Mouse (Mus musculus) forebrain, embryonic 10.5 days (tissue): ENCODE measurements at regions not wholly inside any gene's neighbourhood (a gene's known extent, or its start where the extent isn't known, plus 50 kb on each side); places are given as distances from the start of the nearest gene placed in this dataset.
A peak's percentile ranks its signal among the peaks of the same experiment; 100 is the strongest.

Source experiments
- DNase-seq: peaks from one replicate; pipeline ENCODE4 v3.0.0-alpha.2; 2017; ENCODE audit warnings: low spot score; ENCODE audit errors: extremely low spot score
- H3K27ac ChIP-seq: fragments of 300-500 bp; sonication (generic); 2 replicates; pipeline ENCODE4 v1.5.1; 2016; ENCODE audit warnings: mild to moderate bottlenecking
- H3K27me3 ChIP-seq: fragments of 300-500 bp; sonication (generic); 2 replicates; pipeline ENCODE4 v1.6.1; 2016; ENCODE audit warnings: mild to moderate bottlenecking; ENCODE audit not compliant: poor library complexity, severe bottlenecking
- H3K36me3 ChIP-seq: fragments of 300-500 bp; sonication (generic); replicated peaks from 2 replicates; pipeline ENCODE4 v1.6.1; 2016; ENCODE audit warnings: mild to moderate bottlenecking, moderate library complexity
- H3K4me1 ChIP-seq: fragments of 300-500 bp; sonication (generic); 2 replicates; pipeline ENCODE4 v1.6.1; 2016
- H3K4me3 ChIP-seq: fragments of 300-500 bp; sonication (generic); 2 replicates; pipeline ENCODE4 v1.5.1; 2016; ENCODE audit warnings: mild to moderate bottlenecking, moderate library complexity
- H3K9me3 ChIP-seq: fragments of 300-500 bp; sonication (generic); 2 replicates; pipeline ENCODE4 v1.6.1; 2016; ENCODE audit warnings: mild to moderate bottlenecking, moderate library complexity
- WGBS: fragments of 180-500 bp; shearing (Covaris S2); methylation state at CpG from one replicate; pipeline ENCODE4 v1.1.7; 2016; 5-methylcytosine and 5-hydroxymethylcytosine counted together

DNA sequence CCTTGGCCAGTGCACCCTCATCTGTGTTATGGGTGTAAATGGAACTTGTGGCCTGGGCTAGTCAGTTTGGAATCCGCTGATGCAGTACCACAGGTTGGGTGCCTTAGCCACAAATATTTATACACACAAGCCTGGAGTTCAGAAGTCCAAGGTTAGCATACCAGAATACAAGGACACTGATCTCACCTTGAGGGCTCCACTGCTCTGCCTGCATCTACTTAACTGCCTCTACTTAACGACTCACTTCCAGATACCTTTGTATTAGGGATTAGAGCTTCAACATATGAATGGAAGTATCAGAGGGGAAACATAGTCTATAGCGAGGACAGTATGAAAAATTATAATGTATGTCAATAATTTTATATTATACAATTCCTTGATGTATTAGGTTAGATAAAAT lies 57.5 kb downstream of the Tmem174 start:
- DNase-seq, result no peak
- no peaks in the 10 kb centered on the region for H3K9me3 ChIP-seq
- H3K27ac ChIP-seq, result no peak overlapping the region
- no peak overlapping the region for H3K4me3 ChIP-seq
- peaks cover 100% of the 10 kb centered on the region for H3K27me3 ChIP-seq
- no peaks in the 10 kb centered on the region for H3K36me3 ChIP-seq
- WGBS, result 79% methylated on average over 3 of the region's 3 CpGs
- H3K4me1 ChIP-seq, result peaks cover 14% of the 10 kb centered on the region

DNA sequence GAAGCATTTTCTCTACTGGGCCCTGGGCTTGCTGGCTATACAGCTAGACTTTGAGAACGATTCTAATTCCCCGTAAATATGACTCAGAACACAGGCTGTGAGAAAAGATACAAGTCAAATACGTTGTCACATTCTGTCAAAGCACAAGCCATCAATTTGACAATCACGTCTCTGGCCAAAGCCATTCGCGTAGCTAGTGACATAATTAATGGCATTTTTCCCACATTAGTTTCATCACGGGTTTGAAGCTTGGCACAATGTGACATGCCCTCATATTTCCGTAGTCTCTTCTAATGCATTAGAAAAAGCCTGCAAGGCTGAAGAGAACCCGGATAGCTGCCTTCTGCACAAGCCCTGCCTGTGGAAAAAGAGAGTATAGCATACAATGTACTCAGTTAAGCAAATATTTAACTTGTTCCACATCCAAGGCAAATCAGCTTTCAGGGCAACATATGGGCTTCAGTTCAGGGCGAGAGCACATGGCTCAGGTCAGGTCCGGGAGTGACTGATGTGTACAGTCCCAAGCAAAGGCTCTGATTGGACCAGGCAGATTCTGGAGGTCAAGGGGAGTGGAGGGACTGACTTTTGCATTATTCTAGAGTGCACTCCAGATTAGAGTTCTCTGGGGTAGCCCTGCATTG lies 58.7 kb downstream of the Tmem174 start:
- no peak overlapping the region for H3K27ac ChIP-seq
- peaks cover 100% of the 10 kb centered on the region for H3K27me3 ChIP-seq
- DNase-seq, result no peak
- no peak overlapping the region for H3K4me3 ChIP-seq
- H3K9me3 ChIP-seq, result no peaks in the 10 kb centered on the region
- WGBS, result 86% methylated on average over 11 of the region's 11 CpGs
- peaks cover 21% of the 10 kb centered on the region for H3K4me1 ChIP-seq
- H3K36me3 ChIP-seq, result no peaks in the 10 kb centered on the region

DNA sequence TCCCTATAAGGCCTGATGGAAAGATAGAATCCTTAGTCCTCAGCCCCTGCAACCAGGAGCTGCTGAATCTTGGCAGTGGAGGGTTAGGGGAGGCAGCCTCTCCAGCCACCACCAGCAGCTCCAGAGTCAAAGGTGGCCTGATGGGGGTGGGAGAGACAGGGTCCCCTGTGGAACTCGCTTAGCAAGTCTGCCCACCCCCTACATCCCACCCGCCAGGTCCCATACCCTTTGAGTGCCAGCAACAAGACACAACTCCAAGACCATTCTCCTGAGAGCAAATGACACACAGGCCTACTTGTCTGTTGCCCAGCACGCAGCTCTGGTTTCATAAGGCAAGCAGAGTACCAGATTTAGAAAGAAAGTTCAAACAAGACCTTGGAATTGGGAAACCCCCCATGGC lies 61.1 kb downstream of the Tmem174 start:
- Histone ChIP-seq H3K9me3 (no peaks in the 10 kb centered on the region), H3K4me3 (no peak overlapping the region), H3K36me3 (no peaks in the 10 kb centered on the region), H3K27ac (no peak overlapping the region), H3K4me1 (peaks cover 45% of the 10 kb centered on the region), H3K27me3 (peaks cover 99% of the 10 kb centered on the region)
- WGBS, result 63% methylated on average over 3 of the region's 3 CpGs
- no peak for DNase-seq

DNA sequence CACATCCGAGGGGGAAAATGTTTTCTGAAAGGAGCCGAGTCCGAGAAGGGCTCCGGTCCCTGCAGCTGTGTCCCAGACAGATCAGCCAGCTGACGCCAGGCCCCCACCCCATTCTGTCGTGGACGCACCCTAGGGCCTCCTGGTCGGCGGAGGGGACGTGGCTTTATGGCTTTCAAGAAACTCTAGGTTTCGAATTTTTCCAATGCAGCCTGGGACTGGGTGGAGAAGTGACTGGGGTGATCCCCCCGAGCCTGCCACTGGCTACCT lies 63.2 kb downstream of the Tmem174 start:
- WGBS, result 13% methylated on average over 12 of the region's 12 CpGs
- Histone ChIP-seq H3K27ac (peak overlapping the region; percentile 80), H3K27me3 (peaks cover 99% of the 10 kb centered on the region), H3K9me3 (no peaks in the 10 kb centered on the region), H3K4me1 (peaks cover 52% of the 10 kb centered on the region), H3K36me3 (no peaks in the 10 kb centered on the region), H3K4me3 (0 out of 2 replicates have a peak overlapping the region, but pooled peaks have one; percentile 42)
- no peak for DNase-seq

DNA sequence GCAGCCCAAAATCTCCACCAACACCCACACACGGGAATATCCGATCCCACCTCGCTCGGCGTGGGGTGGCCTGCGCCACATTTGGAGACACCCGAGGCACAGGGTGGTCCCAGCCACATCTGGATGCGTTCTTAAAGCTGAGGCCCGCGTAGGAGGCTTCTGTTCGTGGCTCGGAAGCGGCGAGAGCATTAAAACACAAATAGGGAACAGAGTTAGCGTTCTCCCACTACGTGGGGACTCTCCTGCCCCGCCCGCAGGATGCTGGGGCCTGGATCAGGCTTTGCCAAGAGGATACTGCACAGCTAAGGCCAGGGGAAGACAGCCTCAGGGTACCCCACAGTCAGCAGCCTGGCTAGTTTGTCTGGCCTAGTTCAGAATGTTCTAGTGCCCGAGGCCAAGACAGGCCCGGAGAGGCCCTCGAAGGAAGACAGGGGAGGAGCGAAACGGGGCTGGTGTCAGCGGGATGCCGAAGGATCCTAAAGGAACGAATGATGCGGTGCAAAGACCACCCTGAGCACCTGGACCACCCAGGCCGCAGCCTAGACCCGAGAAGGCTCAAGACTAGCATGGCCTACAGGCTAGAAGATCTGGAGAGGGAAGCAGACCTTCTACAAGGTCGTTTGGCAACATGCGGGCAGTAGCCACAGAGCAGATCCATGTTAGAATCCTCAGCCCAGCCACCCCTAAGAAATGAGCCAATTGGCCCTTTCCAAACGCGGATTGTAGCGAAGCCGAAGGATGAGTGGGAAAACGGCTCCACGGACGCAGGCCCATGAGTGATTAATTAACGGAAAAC lies 63.8 kb downstream of the Tmem174 start:
- peaks cover 52% of the 10 kb centered on the region for H3K4me1 ChIP-seq
- 7% methylated on average over 39 of the region's 39 CpGs for WGBS
- H3K27ac ChIP-seq, result peak overlapping the region; percentile 80
- H3K4me3 ChIP-seq, result peak overlapping the region; percentile 42
- peak; percentile 52 for DNase-seq
- no peaks in the 10 kb centered on the region for H3K36me3 ChIP-seq
- H3K27me3 ChIP-seq, result peaks cover 99% of the 10 kb centered on the region
- H3K9me3 ChIP-seq, result no peaks in the 10 kb centered on the region

DNA sequence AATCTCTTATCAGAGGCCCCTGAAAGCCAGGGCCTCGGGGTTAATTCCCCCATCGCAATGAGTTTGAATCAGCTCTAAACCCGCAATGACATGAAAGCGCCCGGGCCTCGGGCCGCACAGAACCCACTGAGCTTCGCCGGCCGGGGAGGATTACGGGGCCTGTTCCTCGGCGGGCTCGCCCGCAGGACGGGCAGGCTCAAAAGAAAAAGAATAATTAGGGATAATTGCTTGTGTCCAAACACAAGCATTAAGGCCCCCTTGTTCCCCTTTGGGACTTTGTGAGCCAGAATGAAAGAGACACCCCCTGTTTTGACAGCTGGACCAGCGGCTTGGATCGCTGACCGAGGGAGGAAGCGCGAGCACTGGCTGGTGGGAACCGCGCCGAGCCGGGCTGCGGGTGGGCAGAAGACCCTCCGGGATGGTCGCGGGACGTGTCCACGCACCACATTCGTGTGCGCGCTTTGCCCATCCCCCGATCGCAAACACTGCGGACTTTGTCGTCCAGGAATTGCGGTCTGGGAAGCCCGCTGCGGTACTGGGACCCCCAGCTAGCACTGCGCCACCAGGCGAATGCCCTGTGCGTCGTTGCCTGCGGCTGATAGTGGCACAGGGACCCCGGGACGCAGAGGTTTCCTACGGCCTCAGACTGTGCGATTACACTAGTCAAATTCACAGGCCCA lies 64.5 kb downstream of the Tmem174 start:
- under 1% methylated on average over 50 of the region's 50 CpGs for WGBS
- Histone ChIP-seq H3K4me3 (peak overlapping the region; percentile 42), H3K36me3 (no peaks in the 10 kb centered on the region), H3K4me1 (peaks cover 49% of the 10 kb centered on the region), H3K27ac (peak overlapping the region; percentile 80), H3K9me3 (no peaks in the 10 kb centered on the region), H3K27me3 (peaks cover 99% of the 10 kb centered on the region)
- DNase-seq, result peak; percentile 87

DNA sequence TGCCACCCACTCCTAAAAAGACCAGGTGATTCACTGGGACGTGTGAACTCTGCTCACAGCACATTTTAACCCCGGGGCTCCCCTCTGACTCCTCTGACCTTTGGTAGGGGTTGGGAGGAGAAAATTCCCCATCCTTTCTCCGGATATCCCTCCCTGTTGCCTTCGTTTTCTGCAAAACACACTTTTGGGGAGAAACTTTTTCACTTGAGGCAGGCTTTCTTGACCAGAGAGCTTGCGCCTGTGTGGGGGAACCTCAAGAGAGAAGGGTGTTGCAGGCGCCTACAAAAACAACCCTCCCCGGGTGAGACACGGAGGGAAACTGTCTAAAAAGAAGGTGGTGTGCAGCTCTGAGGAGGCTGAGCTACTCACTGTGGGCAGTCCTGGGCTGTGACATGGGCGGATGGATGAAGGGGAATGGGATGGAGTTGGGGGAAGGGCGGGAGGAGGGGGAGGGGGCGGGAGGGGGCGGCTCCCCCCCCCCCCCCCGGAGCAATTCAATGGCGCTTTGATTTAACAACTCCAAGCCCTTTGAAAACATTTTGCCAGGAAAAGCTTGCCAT lies 65.1 kb downstream of the Tmem174 start:
- 2% methylated on average over 11 of the region's 14 CpGs for WGBS
- no peaks in the 10 kb centered on the region for H3K9me3 ChIP-seq
- peak overlapping the region; percentile 75; the same call in 1 of the 2 replicates for H3K27ac ChIP-seq
- no peak for DNase-seq
- H3K4me3 ChIP-seq, result peak overlapping the region; percentile 42
- no peaks in the 10 kb centered on the region for H3K36me3 ChIP-seq
- peaks cover 49% of the 10 kb centered on the region for H3K4me1 ChIP-seq
- peaks cover 99% of the 10 kb centered on the region for H3K27me3 ChIP-seq

DNA sequence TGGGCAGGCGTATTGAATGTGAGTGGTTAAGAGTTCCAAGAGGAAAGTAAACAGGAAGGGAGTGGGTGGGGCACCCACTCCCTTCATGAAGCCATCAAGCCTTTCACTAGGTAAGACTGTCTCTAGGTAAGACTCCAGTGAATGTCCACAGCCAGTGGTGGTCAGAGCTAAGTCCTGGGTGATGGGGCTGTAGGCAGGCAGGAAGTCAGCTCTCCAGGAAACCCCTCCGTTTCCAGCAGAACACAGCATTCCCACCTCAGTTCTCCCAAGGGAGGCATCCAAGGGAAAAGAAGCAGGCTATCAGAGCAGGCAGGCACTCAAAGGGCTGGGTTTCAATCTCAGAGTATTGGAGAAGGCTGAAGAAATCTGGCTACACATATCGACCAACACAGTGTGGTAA lies 66.2 kb downstream of the Tmem174 start:
- no peak overlapping the region for H3K4me3 ChIP-seq
- H3K4me1 ChIP-seq, result peaks cover 44% of the 10 kb centered on the region
- H3K36me3 ChIP-seq, result no peaks in the 10 kb centered on the region
- no peaks in the 10 kb centered on the region for H3K9me3 ChIP-seq
- H3K27me3 ChIP-seq, result peaks cover 99% of the 10 kb centered on the region
- WGBS, result 36% methylated on average over 3 of the region's 3 CpGs
- H3K27ac ChIP-seq, result 0 out of 2 replicates have a peak overlapping the region, but pooled peaks have one; percentile 30
- DNase-seq, result no peak

DNA sequence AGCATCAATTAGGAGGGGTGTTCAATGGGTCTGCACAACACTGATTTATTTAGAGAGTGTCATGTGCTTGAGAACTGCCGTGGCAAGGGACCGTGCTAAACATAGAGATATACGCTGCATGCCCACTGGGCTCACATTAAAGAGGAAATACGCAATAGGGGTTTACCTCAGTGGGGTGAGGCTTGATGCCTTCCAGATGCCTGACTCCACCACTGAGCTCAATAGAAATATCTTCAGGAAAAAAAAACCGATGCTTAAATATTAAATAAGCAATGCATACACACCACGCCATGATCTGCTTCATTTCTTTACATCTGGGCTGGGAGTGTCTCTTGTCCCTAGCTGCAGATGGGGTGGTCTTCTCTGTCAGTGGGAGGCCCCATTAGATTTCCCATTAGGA lies 63.9 kb upstream of the Gm10320 start:
- no peak overlapping the region for H3K27ac ChIP-seq
- whole genome bisulfite sequencing, result 82% methylated on average over 6 of the region's 6 CpGs
- 0 out of 2 replicates have a peak, but pooled peaks cover 3% of the 10 kb centered on the region for H3K9me3 ChIP-seq
- DNase-seq, result no peak
- H3K27me3 ChIP-seq, result peaks cover 47% of the 10 kb centered on the region
- no peaks in the 10 kb centered on the region for H3K36me3 ChIP-seq
- H3K4me3 ChIP-seq, result no peak overlapping the region
- H3K4me1 ChIP-seq, result peaks cover 14% of the 10 kb centered on the region

DNA sequence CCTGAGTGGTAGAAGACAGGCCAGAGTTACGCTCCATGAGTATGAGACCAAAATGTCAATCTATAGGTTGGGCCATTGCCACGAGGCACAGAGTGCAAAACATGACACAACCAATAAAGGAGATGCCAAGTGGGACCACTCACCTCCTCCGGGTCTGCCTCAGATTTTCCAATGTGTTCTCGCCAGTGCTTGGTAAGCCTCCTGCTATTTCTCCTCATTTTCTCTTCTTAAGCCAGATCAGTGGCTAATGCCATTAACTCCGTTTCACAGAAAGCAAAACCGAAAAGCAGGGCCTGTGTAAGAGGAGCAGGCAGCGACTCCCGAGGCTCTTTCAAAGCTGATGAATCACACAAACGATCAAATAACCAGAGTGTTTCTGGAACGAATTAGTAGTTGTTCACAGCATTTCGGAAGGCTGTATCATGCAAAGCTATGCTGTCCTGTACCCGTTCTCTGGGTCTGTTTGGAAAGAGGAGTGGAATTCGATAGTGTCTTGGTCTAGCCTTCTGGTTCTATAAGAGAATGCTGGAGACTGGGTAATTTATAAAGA lies 59.7 kb upstream of the Gm10320 start:
- H3K4me3 ChIP-seq, result no peak overlapping the region
- H3K36me3 ChIP-seq, result no peaks in the 10 kb centered on the region
- DNase-seq, result no peak
- peaks cover 65% of the 10 kb centered on the region for H3K27me3 ChIP-seq
- WGBS, result 65% methylated on average over 13 of the region's 13 CpGs
- no peaks in the 10 kb centered on the region for H3K9me3 ChIP-seq
- H3K4me1 ChIP-seq, result peaks cover 16% of the 10 kb centered on the region
- H3K27ac ChIP-seq, result no peak overlapping the region

DNA sequence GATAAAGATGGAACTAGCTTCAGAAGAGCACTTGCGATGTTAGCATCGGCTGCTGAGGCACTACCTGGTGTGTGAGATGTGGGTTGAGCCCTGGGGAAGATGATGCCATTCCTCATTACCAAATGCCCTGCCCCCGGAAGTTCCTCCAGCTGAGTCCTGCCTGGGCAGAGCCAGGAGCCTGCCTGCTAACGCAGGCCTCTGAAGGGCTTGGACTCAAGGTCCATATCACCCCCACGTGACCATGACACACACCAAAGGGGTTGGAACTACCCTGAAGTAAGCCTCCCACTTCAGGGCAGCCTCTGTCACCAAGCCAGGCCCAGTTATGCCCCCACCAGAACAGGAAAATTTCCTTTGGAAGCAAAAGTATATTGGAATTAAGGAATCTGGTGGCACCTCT lies 55.4 kb upstream of the Gm10320 start:
- peaks cover 78% of the 10 kb centered on the region for H3K27me3 ChIP-seq
- 79% methylated on average over 5 of the region's 5 CpGs for WGBS
- H3K4me3 ChIP-seq, result no peak overlapping the region
- DNase-seq, result no peak
- H3K27ac ChIP-seq, result no peak overlapping the region
- H3K36me3 ChIP-seq, result no peaks in the 10 kb centered on the region
- no peaks in the 10 kb centered on the region for H3K9me3 ChIP-seq
- H3K4me1 ChIP-seq, result peaks cover 23% of the 10 kb centered on the region

DNA sequence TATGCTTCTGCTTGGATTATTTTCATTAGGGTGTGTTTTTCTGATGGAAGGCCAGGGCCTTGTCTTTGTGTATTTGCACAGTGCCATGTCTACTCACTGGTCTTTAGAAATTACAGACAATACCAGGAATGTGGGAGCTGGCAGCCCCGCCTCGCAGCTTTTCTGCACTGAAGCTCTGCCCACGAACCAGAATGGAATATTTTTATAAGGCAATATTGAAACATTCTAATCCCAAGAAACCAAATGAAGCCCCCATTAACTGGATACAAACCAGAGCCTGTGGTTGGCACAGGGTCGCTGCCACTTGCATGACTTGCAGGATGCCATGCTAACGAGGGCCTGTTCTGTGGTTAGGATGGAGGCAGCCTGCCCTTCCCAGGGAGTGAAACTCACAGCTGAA lies 54.3 kb upstream of the Gm10320 start:
- H3K27me3 ChIP-seq, result peaks cover 75% of the 10 kb centered on the region
- H3K36me3 ChIP-seq, result no peaks in the 10 kb centered on the region
- H3K9me3 ChIP-seq, result no peaks in the 10 kb centered on the region
- 39% methylated on average over 5 of the region's 5 CpGs for WGBS
- DNase-seq, result no peak
- H3K4me1 ChIP-seq, result peaks cover 23% of the 10 kb centered on the region
- no peak overlapping the region for H3K27ac ChIP-seq
- H3K4me3 ChIP-seq, result no peak overlapping the region
